Mouse (Mus musculus): ENCODE data around the gene Kcnk10.
A peak's percentile ranks its signal among the peaks of the same experiment; 100 is the strongest.

Gene Kcnk10

GRCm38 (mm10) chr12:98519866-98520567 is 58.1 kb downstream of the Kcnk10 start:
- DNase-seq (ENCODE audit: low spot score in 2 of 2): no peak

DNA sequence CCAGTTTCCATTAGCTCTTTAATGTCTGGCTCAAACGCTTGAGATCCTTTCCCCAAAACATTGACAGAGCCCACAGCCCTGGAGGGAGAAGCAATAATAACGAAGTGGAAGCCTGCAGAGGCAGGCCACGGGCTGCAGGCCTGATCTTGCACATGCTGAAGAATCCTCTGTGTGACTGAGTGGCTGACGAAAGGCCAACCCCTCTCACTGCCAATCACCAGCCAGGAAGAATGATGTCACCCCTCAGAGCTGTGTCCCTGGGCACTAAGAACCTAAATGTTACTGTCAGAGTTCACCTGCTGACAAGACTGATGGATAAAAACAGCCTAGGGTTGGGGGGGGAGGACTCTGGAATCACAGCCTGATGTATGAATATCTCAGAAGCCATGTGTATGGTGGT is 72.5 kb downstream of the Kcnk10 start:
- DNase-seq (ENCODE audit: low spot score in 2 of 2): no peak

DNA sequence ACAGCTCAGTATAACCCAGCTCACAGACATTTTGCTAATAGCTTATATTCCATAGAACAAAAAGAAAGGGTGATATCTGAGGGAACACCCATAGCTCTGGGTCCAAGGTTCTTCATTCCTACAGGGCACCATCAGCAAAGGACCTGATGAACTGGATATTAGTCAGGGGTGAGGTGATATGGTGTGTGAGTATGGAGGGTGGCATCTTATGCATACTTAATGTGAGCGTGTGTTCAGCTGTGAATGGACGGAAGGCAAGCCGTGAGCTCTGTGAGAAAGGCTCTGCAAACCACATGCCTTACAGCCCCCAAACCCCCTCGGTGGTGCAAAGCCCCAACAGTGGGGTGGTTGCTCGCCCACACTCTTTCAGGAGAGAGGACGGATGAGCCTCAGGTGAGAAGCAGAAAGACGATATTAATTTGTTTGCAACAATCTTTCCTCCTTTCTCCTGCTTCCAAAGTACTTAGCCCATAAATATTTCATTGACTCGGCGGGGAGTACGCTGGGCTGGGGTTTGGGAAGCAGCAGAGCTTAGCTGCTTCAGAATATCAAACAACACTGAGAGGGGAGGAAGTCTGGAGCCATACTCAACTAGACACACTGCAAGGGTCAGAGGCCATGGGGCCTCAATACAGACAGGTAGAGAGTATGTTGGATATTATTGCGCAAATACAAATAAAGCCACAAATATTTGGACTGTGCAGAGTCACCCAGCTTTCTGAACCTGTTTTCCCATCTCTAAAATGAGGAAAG is 76.4 kb downstream of the Kcnk10 start:
- DNase-seq (ENCODE audit: low spot score in 2 of 2): no peak

- DNase-seq (ENCODE audit: low spot score in 2 of 2): no peak
These were observed 77.1 kb downstream of the Kcnk10 start for GRCm38 (mm10) chr12:98501045-98501444.

- DNase-seq (ENCODE audit: low spot score in 2 of 2): no peak
These were observed 96.7 kb downstream of the Kcnk10 start for GRCm38 (mm10) chr12:98481460-98481859.

- no peak for DNase-seq (ENCODE audit: low spot score in 2 of 2)
These were observed 97.1 kb downstream of the Kcnk10 start for GRCm38 (mm10) chr12:98481048-98481447.

DNA sequence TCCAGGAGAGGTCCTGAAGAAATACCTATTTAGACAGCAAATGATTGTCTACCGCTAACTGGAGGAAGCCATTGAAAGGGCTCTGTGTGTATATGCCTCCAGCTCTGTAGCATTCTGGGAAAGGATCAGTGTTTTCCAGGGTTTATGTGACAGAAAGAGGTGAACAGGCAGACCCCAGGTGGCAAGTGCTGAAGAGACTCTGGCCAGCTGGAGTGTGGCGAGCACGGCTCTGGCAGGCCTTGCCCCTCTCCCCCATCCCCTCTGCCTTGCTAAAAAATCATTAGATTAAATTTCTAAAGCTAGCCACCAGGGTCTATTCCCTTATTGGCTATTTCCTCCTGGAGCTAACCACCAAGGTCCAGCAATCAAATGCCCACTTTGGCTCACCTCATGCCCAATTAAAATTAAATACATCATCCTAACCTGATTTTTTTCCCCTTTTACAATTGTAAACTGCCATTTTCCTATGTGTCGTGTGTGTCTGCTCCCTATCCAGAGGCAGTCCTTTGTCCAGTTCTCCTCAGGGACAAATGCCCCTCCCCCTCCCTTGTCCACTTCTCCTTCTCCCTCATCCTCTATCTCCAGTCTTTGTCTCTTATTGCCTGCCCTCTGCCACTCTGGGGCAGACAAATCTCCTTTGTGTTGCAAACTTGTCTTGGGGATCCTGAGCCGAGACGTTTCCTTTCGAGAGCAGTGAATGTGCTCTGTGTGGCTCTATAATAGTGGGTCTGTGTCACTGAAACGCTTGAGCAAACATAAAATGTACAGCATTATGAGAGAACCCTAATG is 100.2 kb downstream of the Kcnk10 start:
- no peak for DNase-seq (ENCODE audit: low spot score in 2 of 2)

- DNase-seq (ENCODE audit: low spot score in 2 of 2): no peak
These were observed 106.9 kb downstream of the Kcnk10 start for GRCm38 (mm10) chr12:98471232-98471631.

DNA sequence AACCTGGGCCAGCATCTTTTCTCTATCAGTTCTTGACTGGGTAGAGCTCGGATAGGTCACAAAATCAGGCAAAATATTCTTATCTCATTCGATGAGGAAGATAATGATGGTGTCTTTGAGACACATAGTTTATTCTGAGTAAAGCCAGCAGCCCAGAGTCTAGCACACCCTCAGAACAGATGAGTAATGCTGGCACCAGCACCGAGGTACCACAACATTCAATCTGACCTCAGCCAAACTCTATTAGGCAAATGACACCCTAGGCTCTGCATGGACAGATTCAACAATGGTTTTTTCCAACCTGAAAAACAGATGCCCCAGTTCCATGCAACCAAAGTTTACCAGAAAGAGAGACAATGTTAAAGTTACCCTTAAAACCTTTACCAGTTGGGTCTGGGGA is 108.0 kb downstream of the Kcnk10 start:
- DNase-seq (ENCODE audit: low spot score in 2 of 2): no peak

DNA sequence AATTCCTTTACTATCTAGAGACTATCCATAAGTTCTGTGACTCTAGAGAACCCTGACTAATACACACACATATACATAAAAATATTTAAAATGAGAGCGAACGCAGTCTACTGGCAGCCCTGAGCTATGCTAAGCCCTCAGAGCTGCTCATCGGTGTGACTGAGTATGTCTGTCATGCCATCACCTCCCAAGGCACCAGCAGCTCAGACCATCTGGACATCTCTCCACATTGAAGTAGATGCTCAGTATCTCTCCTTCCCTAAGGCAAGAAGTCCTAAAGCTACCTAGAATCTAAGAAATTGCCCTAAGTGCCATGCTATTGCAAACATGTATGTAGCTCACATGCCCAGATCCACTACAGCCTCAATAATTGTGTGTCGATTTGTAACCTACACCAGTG is 110.3 kb downstream of the Kcnk10 start:
- no peak for DNase-seq (ENCODE audit: low spot score in 2 of 2)

DNA sequence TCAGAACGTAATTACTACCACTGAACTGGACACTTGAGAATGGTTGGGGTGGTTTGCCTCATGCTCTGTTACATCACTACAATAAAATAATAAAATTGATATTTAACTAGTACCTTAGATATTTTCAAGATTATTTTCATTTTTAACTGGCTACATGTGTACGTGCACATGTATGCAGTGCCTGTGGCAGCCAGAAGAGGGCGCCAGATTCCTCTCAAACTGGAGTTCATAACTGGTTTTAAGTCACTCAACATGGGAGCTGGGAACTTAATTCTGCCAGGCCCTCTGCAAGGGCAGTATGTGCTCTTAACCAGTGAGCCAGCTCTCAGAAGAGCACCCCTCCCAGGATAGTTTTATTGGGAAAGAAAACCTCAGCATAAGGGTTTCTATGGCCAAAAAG is 118.2 kb downstream of the Kcnk10 start:
- no peak for DNase-seq (ENCODE audit: low spot score in 2 of 2)

DNA sequence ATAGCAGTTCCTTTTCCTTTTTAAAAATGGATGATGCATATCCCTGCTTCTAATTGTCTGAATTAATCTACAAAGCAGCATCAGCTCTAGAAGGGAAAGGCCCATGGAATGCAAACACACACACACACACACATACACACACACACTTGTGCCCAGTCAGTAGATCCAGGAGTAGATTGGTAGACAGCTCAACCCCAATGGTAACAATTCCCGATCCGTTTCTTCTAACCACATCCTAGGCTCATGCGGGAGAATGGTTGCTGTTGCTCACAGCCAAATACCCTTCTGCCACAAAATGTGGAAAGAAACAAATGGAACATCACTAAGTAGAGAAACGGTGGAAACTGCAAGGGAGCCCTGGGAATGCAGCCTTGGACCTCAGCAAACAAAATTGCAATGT is 119.2 kb downstream of the Kcnk10 start:
- no peak for DNase-seq (ENCODE audit: low spot score in 2 of 2)

- no peak for DNase-seq (ENCODE audit: low spot score in 2 of 2)
These were observed 119.6 kb downstream of the Kcnk10 start for GRCm38 (mm10) chr12:98458516-98458915.

GRCm38 (mm10) chr12:98453161-98453560 is 124.9 kb downstream of the Kcnk10 start:
- DNase-seq (ENCODE audit: low spot score in 2 of 2): no peak

GRCm38 (mm10) chr12:98452646-98453045 is 125.5 kb downstream of the Kcnk10 start:
- DNase-seq (ENCODE audit: low spot score in 2 of 2): no peak

DNA sequence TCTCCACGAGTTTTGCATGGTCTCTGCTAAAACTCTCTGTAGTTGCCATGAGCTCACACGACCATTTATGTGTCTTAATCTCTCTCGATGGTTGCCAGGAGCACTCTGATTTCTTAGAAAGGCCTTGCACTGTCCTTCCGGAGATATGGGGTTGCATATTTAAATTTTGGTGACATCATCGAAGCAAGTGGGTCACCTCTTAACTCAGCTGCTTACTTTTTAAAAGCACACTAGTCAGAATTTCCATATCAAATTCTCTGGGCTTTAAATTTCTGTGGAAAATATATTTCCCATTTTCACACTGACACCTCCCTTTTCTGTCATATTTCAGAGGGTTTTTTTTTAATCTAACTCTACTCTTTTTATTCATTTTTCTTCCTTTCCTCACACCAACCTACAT is 132.5 kb downstream of the Kcnk10 start:
- no peak for DNase-seq (ENCODE audit: low spot score in 2 of 2)

DNA sequence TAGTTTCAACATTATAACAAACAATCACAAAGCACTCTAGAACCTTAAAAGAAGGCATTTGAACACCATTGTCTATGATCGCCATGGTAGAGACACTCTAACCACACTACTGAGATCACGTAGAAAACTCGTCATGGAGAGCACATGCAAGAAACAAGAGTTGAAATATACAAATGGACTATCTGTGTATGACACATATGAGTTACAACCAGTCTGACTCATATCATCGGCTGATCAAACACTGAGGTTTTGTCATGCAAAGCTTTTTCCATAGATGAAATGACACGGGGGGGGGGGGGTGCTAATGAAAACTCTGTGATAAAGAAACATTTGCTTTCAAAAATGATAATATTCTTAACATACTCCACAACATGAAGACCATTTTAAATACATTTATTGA is 133.2 kb downstream of the Kcnk10 start:
- no peak for DNase-seq (ENCODE audit: low spot score in 2 of 2)

- no peak for DNase-seq (ENCODE audit: low spot score in 2 of 2)
These were observed 134.4 kb downstream of the Kcnk10 start for GRCm38 (mm10) chr12:98443754-98444153.

GRCm38 (mm10) chr12:98438080-98438479 is 140.0 kb downstream of the Kcnk10 start:
- no peak for DNase-seq (ENCODE audit: low spot score in 2 of 2)

DNA sequence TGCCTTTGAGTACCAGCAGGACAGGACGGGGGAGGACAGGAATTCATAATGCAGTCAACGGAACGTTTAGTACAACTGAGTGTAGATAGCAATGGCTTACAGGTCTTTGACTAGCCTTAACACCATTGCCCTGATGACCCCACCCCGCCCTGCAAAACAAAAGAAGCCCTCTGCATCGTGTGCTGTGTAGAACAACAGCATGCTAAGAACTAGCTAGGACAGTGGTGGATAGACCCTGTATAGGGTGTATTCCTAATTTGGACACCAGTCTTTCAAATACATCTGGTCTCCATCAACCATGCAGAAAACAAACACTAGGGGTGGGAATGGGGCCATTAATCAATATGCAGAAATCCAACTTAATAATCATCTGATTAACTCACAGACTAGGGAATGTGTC is 147.4 kb downstream of the Kcnk10 start:
- no peak for DNase-seq (ENCODE audit: low spot score in 2 of 2)

DNA sequence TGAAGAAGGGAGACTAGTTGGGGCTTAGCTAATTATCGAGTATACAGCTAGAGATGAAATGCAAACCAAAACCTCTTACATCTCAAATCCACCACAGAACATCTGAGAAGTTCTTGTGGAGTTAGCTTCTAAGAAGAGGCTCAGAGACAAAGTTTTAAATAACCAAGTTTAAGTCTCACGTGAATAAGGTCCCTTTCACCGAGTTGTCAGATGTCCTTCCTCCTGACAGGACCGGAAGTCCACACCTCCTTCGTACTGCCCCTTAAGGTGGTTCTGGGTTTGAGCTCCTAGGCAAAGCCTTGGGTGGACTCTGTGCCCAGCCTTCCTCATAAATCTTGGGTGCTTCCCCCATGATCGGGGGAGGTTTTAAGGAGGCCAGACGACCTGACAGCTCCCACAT is 156.8 kb downstream of the Kcnk10 start:
- DNase-seq (ENCODE audit: low spot score in 2 of 2): no peak

- no peak for DNase-seq (ENCODE audit: low spot score in 2 of 2)
These were observed 158.3 kb downstream of the Kcnk10 start for GRCm38 (mm10) chr12:98419849-98420248.

DNA sequence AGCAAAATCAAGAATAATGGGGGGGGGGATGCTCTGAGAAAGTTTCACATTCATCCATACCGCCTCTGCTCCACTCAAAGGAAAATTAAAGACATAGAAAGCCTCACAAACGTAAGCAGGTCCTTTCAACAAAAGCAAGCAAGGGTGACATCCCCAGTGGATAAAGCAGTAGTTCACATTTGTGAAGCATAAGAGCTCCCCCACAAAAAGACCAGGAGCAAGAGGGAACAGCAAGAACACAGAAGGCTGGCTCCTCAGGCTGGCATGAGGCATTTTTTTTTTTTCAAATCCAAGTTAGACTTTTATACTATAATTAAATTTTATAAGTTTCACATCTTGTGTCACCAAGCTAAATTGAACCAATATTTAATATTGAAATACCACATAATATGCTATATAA is 168.5 kb downstream of the Kcnk10 start:
- DNase-seq (ENCODE audit: low spot score in 2 of 2): peak in 1 of 2 experiments; percentile 7

Data from frontal cortex, postnatal 14 days (tissue).